Mouse (Mus musculus): ENCODE measurements at regions not wholly inside any gene's neighbourhood (a gene's known extent, or its start where the extent isn't known, plus 50 kb on each side); places are given as distances from the start of the nearest gene placed in this dataset.

- H3K9me3 ChIP-seq = no peaks in the 10 kb centered on the region
- no peak overlapping the region for H3K4me3 ChIP-seq
- peaks cover 11% of the 10 kb centered on the region; the same call in 1 of the 2 replicates for H3K4me1 ChIP-seq
- H3K27me3 ChIP-seq = no peaks in the 10 kb centered on the region
- no peaks in the 10 kb centered on the region for H3K36me3 ChIP-seq
- no peak overlapping the region for H3K27ac ChIP-seq
- H3K9ac ChIP-seq = no peak overlapping the region
- H3K4me2 ChIP-seq (replicated peaks) = no peak overlapping the region
- ATAC-seq (ENCODE audit: low FRiP score, low read depth) = no peak
- WGBS = 86% methylated on average over 6 of the region's 6 CpGs
Measured at GRCm38 (mm10) chr2:70885674-70886073, 60.1 kb upstream of the Tlk1 start.

GRCm38 (mm10) chr2:70877333-70878080 is 52.0 kb upstream of the Tlk1 start:
- 83% methylated on average over 13 of the region's 13 CpGs for WGBS
- ATAC-seq (ENCODE audit: low FRiP score, low read depth) = no peak
- no peak overlapping the region for H3K27ac ChIP-seq

GRCm38 (mm10) chr2:70876251-70876650 is 50.7 kb upstream of the Tlk1 start:
- Histone ChIP-seq H3K4me2 (replicated peaks) (no peak overlapping the region), H3K9ac (no peak overlapping the region), H3K36me3 (no peaks in the 10 kb centered on the region), H3K27ac (no peak overlapping the region), H3K27me3 (no peaks in the 10 kb centered on the region), H3K4me1 (no peaks in the 10 kb centered on the region), H3K9me3 (no peaks in the 10 kb centered on the region), H3K4me3 (no peak overlapping the region)
- 76% methylated on average over 5 of the region's 5 CpGs for WGBS
- no peak for ATAC-seq (ENCODE audit: low FRiP score, low read depth)

More at GRCm38 (mm10) chr2:70877333-70878080, 52.0 kb upstream of the Tlk1 start:
- H3K4me3 ChIP-seq = no peak overlapping the region
- no peak overlapping the region for H3K9ac ChIP-seq
- H3K9me3 ChIP-seq = no peaks in the 10 kb centered on the region
- H3K27me3 ChIP-seq = no peaks in the 10 kb centered on the region
- no peaks in the 10 kb centered on the region for H3K4me1 ChIP-seq
- no peaks in the 10 kb centered on the region for H3K36me3 ChIP-seq
- no peak overlapping the region for H3K4me2 ChIP-seq (replicated peaks)
